Mouse (Mus musculus) embryonic stem cell, embryonic (primary cell): ENCODE data around the gene Gm10477.
"Not testable (repeated sequence)": the region's sequence is repeated elsewhere in the genome, so short reads cannot be mapped to it uniquely, and the experiment has no call there.

Source experiments
- CTCF ChIA-PET, 4 experiments: fragments of 300-600 bp in 2 of 4; fragments of 350-600 bp in 2 of 4; sonication (Branson Sonifier 250); formaldehyde crosslinking; loops; one replicate each; lab custom pipeline; 2022; ENCODE audit warnings: inconsistent platforms in 2 of 4; lab: Charles Lee
- POLR2A ChIA-PET, 4 experiments: fragments of 300-600 bp in 2 of 4; fragments of 350-600 bp in 2 of 4; sonication (Branson Sonifier 250); formaldehyde crosslinking; loops; one replicate each; lab custom pipeline; 2022; ENCODE audit warnings: antibody characterized with exemption in 4 of 4, inconsistent platforms in 1 of 4; lab: Charles Lee

The Gm10477 gene

DNA sequence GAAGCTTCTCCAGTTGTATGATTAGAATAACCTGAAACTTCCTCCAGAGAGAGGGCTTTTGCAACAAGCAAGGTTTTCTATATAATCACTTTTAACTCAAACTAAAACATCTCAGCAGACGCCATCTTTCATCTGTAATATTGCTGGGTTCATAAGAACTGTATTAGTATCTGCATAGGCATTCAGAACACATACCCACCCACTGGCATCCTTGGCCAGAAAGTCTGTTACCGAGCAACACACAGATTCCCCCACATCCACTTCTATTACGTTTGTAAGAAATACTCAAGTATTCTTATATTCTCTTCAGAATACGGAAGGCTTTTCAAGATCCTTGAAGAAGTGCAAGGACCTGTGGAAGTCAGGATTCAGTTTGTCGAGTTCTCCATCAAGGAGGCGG is at the start of gene Gm10477:
Gene Gm10477 (plus strand): TSS at position 301 of the 400 bp plus-strand sequence.
- CTCF ChIA-PET, POLR2A ChIA-PET: not testable (repeated sequence)

DNA sequence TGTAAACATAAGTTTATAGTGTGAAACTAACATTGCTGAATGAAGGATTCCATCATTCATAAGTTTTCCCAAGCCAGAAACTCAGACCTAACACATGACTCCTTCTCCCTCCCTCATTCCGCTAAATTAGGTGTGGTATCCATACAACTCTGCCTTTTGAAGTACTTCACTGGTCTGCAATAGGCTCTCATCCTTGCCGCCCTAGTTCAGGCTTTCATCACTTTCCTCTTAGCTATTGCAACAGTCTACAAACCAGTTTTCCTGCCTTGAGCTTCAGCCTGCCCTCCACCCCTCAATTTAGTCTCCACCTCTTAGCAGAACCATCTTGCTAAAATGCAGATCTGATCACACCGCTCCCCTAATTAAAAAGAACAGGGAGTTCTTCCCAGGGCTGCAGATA is 47.0 kb upstream of the Gm10477 start:
- ChIA-PET POLR2A (no interaction called here), CTCF (interaction anchor here in 1 of 4 experiments (1.2 kb wide), 1 partner anchor 12 kb away, joined by 3 read pairs; no protein-coding TSS in a partner anchor)

DNA sequence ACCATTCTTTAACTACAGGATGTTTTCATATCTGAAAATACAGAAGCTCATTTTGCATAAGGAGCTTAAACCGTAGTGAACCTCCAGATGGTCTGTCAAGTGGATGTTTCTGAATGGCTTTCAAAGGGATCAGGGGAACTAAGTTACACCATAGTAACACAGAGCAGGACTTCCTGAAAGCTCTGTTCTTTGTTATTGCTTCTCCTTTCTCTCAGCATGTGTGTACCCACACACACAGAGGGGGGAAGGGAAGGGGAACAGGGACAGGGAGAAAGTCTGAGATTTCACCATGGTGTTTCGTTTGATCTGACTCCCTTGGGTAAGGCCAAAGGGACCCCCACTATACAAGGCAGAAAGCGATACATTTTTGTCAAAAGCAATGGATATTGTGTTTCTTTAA is 42.6 kb upstream of the Gm10477 start:
- POLR2A ChIA-PET = interaction anchor here in 1 of 4 experiments (0.9 kb wide), 1 partner anchor 20 kb away, joined by 4 read pairs; no protein-coding TSS in a partner anchor
- CTCF ChIA-PET = no interaction called here

DNA sequence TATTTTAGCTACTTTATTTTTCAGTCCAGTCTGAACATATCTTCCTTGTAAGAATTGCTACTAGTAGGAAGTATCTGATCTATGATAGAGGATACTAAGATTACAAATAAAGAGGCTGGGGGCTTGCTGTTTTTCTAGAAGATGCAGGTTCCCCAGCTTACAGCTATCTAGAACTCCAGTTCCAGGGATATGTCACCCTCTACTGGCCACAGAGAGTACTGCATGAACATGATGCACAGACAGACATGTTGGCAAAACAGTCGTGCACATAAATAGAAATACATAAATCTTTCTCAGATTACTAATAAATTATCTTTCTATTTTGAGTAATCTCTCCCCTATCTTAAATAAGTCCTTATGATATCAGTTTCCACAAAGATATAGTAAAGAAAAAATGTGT is 34.8 kb upstream of the Gm10477 start:
- ChIA-PET CTCF (interaction anchor here (0.5 to 1.9 kb wide), 7 partner anchors 12 to 69 kb away, joined by 3 to 11 read pairs (median 5); no protein-coding TSS in a partner anchor), POLR2A (interaction anchor here in 2 of 4 experiments (0.5 to 1.5 kb wide), 2 partner anchors 34 to 84 kb away, joined by 4 read pairs; no protein-coding TSS in a partner anchor)

DNA sequence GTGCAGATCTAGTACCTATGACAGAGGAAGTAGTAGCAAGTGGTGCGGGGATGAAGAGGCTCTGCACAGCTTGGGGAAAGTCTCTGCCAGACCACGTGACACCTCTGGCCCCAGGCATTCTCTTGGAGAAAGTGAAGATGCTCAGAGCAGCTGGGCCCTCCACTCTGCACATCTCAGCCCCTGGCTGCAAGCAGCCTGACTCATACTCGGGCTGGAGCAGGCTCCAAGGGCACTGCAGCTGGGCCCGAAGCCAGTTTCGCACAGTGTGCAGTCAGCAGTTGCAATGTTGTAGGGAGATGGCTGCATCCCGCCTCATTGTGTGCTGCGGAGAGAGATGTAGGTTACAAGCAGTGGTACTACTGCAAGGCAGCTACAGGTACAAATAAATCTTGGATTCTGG is 27.3 kb upstream of the Gm10477 start:
- POLR2A ChIA-PET = no interaction called here
- CTCF ChIA-PET = no interaction called here

DNA sequence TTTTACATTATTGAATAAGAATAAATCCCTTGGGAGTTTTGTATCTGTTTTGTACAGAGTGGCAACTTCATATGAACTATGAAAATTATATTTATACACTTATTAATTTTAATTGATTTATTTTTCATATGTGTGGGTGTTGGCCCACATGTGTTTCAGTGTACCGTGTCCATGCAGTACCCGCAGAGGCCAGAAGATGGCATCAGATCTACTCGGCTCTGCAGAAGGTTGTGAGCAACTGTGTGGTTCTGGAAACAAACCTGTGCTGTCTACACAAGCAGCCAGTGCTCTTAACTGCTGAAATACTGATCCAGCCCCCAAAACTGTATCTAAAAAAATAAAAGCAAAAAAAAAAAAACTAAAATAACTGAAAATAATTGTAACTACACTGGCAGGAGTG is 6.7 kb downstream of the Gm10477 start:
- ChIA-PET CTCF (interaction anchor here in 2 of 4 experiments (0.6 to 1.4 kb wide), 3 partner anchors 260 to 1392 kb away, joined by 3 read pairs; no protein-coding TSS in a partner anchor), POLR2A (no interaction called here)

DNA sequence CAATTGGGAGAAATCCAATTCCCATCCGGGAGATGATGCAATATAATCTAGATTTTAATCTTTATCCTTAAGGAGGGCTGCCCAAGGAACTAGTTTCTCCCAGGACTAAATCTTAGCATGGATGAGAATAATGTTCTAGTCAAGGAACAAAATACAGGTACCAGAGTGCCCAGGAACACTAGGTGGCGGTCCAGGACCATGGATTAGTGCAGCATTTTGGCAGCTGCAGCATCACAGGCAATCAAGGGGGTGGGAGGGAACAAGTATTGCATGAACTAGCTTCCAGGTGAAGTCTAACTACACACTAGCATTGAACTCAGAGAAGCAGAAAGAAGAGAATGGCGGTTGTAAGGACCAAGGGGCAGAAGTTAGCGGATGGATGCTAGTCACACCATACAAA is 12.6 kb downstream of the Gm10477 start:
- POLR2A ChIA-PET = no interaction called here
- CTCF ChIA-PET = interaction anchor here in 1 of 4 experiments (1.5 kb wide), 1 partner anchor 215 kb away, joined by 6 read pairs; no protein-coding TSS in a partner anchor

DNA sequence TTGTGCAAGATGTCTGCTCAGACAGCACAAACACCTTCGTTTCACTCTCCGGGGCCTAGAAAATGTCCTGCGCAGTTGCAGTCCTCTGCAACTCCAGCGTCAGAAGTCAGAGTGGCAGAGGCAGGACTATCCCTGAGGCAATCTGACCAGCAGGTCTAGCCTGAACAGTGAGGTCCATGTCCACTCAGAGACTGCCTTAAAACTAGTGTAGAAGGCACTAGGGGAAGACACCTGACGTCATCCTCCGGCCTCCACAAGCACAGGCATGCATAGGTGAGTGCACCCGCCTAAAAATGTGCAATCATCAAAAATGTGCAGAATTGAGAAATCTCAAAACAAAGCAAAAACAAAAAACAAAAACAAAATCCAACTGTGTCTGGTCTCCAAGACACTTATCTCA is 25.0 kb downstream of the Gm10477 start, which contains the start of gene Gm648:
Gene Gm648 (minus strand): TSS at position 101 of the 400 bp plus-strand sequence.
- ChIA-PET CTCF (interaction anchor here in 1 of 4 experiments (0.6 kb wide), 1 partner anchor 131 kb away, joined by 3 read pairs; no protein-coding TSS in a partner anchor), POLR2A (no interaction called here)

DNA sequence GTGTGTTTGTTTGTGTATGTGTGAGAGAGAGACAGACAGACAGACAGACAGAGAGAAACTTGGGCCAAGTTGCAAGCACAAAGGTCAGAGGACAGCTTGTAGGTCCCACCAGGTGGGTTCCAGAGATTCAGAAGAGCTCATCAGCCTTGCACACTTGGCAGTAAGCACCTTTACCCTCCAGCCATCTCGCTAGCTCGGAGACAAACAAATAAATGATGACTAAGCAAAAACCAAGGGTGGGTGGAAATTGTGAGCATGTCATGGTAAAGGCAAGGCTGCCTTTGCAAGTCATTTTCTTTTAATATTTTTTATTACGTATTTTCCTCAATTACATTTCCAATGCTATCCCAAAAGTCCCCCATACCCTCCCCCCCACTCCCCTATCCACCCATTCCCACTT is 29.0 kb downstream of the Gm10477 start:
- ChIA-PET POLR2A (no interaction called here), CTCF (no interaction called here)

DNA sequence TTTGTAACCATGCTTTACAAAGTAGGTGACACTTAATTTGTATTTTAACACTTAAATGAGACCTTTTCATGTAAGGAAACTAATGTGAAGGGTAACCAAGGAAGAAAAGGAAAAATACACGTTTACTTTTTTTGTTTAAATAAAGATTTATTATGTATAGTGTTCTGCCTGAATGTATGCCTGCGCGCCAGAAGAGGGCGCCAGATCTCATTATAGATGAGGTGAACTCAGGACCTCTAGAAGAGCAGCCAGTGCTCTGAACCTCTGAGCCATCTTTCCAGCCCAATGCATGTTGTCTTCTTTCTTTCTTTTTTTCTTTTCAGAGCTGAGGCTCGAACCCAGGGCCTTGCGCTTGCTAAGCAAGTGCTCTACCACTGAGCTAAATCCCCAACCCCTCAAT is 47.9 kb downstream of the Gm10477 start:
- ChIA-PET CTCF (interaction anchor here in 2 of 4 experiments (0.9 to 1.2 kb wide), 2 partner anchors 37 to 117 kb away, joined by 3 read pairs; partner anchors contain the start of gene Slc9a6 (in 1 of the 2)), POLR2A (interaction anchor here in 1 of 4 experiments (0.6 to 0.7 kb wide), 2 partner anchors 217 to 249 kb away, joined by 3 read pairs; no protein-coding TSS in a partner anchor)
